Mouse (Mus musculus) testis, adult 2 months (tissue): ENCODE results near the gene Mfrp. TPM values are rescaled to one million over a fixed set of nuclear protein-coding genes. Genes with fewer than 3 reads are reported as not detected.
A peak's percentile ranks its signal among the peaks of the same experiment; 100 is the strongest.

Source experiments
- H3K27ac ChIP-seq: fragments of 200-500 bp; 2 replicates; pipeline ENCODE4 v1.5.1; 2012; ENCODE audit warnings: low read depth, low read length; ENCODE audit not compliant: control insufficient read depth, insufficient read depth
- H3K27me3 ChIP-seq: fragments of 200-500 bp; 2 replicates; pipeline ENCODE4 v1.6.1; 2012; ENCODE audit warnings: mild to moderate bottlenecking, low read length, moderate library complexity; ENCODE audit not compliant: control insufficient read depth, insufficient read depth
- H3K36me3 ChIP-seq: fragments of 200-500 bp; 2 replicates; pipeline ENCODE4 v1.6.1; 2012; ENCODE audit warnings: mild to moderate bottlenecking, low read length; ENCODE audit not compliant: control insufficient read depth, insufficient read depth
- H3K4me1 ChIP-seq: fragments of 200-500 bp; 2 replicates; pipeline ENCODE4 v1.6.1; 2012; ENCODE audit warnings: low read length; ENCODE audit not compliant: control insufficient read depth, insufficient read depth
- H3K4me3 ChIP-seq: fragments of 200-500 bp; 2 replicates; pipeline ENCODE4 v1.5.1; 2012; ENCODE audit warnings: low read depth, mild to moderate bottlenecking, low read length, moderate library complexity, mixed read lengths; ENCODE audit not compliant: control insufficient read depth
- CTCF ChIP-seq: fragments of 200-500 bp; IDR thresholded peaks from 2 replicates; pipeline ENCODE4 v1.5.1; 2012; ENCODE audit warnings: low read depth, mild to moderate bottlenecking, inconsistent platforms, low read length, moderate library complexity; ENCODE audit not compliant: control insufficient read depth, insufficient read depth, insufficient replicate concordance
- POLR2A ChIP-seq: fragments of 200-500 bp; IDR thresholded peaks from 2 replicates; pipeline ENCODE4 v1.6.1; 2012; ENCODE audit warnings: low read depth, mild to moderate bottlenecking, inconsistent platforms, low read length, moderate library complexity; ENCODE audit not compliant: control insufficient read depth
- polyA plus RNA-seq: library from polyadenylated mRNA; depleted of rRNA; stranded (reverse); fragments of >200 nt; gene quantifications from 2 replicates; pipeline ENCODE4 v1.2.3, GENCODE M21; 2012

The Mfrp gene
- polyA plus RNA-seq, 1 experiment: 1.4 TPM

- H3K27ac ChIP-seq: no peak overlapping the region
- TF ChIP-seq POLR2A (no peak; the same call in 1 of the 2 replicates), CTCF (no peak)
- H3K36me3 ChIP-seq: no peaks in the 10 kb centered on the region
- no peaks in the 10 kb centered on the region for H3K27me3 ChIP-seq
- H3K4me3 ChIP-seq: no peak overlapping the region
- peaks cover 11% of the 10 kb centered on the region for H3K4me1 ChIP-seq
Observed at GRCm38 (mm10) chr9:44078955-44079756, 22.4 kb upstream of the Mfrp start.

GRCm38 (mm10) chr9:44079997-44080780 is 21.3 kb upstream of the Mfrp start:
- Histone ChIP-seq H3K27me3 (no peaks in the 10 kb centered on the region), H3K36me3 (no peaks in the 10 kb centered on the region; the same call in 1 of the 2 replicates), H3K27ac (0 out of 2 replicates have a peak overlapping the region, but pooled peaks have one; percentile 14), H3K4me3 (no peak overlapping the region), H3K4me1 (peaks cover 11% of the 10 kb centered on the region)
- TF ChIP-seq CTCF (no peak), POLR2A (no peak)

- no peak overlapping the region for H3K27ac ChIP-seq
- H3K27me3 ChIP-seq: no peaks in the 10 kb centered on the region
- H3K4me1 ChIP-seq: peaks cover 17% of the 10 kb centered on the region
- TF ChIP-seq POLR2A (no peak), CTCF (no peak)
- H3K4me3 ChIP-seq: peak overlapping the region; percentile 22
- H3K36me3 ChIP-seq: no peaks in the 10 kb centered on the region; the same call in 1 of the 2 replicates
Observed at GRCm38 (mm10) chr9:44080953-44081352, 20.6 kb upstream of the Mfrp start.

- TF ChIP-seq CTCF: no peak
- Histone ChIP-seq H3K27ac (no peak overlapping the region), H3K27me3 (no peaks in the 10 kb centered on the region), H3K4me1 (peaks cover 17% of the 10 kb centered on the region), H3K36me3 (no peaks in the 10 kb centered on the region; the same call in 1 of the 2 replicates), H3K4me3 (no peak overlapping the region)
Observed at GRCm38 (mm10) chr9:44081581-44081980, 19.9 kb upstream of the Mfrp start.

GRCm38 (mm10) chr9:44082266-44082665 is 19.3 kb upstream of the Mfrp start:
- TF ChIP-seq CTCF (no peak), POLR2A (no peak)
- Histone ChIP-seq H3K4me3 (peak overlapping the region; percentile 97; the same call in 1 of the 2 replicates), H3K4me1 (peaks cover 17% of the 10 kb centered on the region), H3K36me3 (no peaks in the 10 kb centered on the region; the same call in 1 of the 2 replicates), H3K27me3 (no peaks in the 10 kb centered on the region), H3K27ac (no peak overlapping the region)

GRCm38 (mm10) chr9:44083392-44084121 is 18.0 kb upstream of the Mfrp start:
- peaks cover 18% of the 10 kb centered on the region for H3K4me1 ChIP-seq
- peak overlapping the region; percentile 97 for H3K4me3 ChIP-seq
- no peaks in the 10 kb centered on the region; the same call in none of the 2 replicates for H3K36me3 ChIP-seq
- peak overlapping the region; percentile 93 for H3K27ac ChIP-seq
- no peaks in the 10 kb centered on the region for H3K27me3 ChIP-seq
- no peak for TF ChIP-seq POLR2A
- no peak for TF ChIP-seq CTCF
